Mouse (Mus musculus) cerebellum, adult 18-20 months (tissue): ENCODE measurements around the gene Ch25h.

ENCODE experiments used
- DNase-seq, 2 experiments: peaks; one replicate each; pipeline ENCODE4 v3.0.0; 2021

Ch25h gene

GRCm38 (mm10) chr19:34474991-34475971 is at the start of gene Ch25h:
Gene Ch25h (minus strand): TSS chr19:34475164.
- DNase-seq: peak in 1 of 2 experiments; percentile 14

- no peak for DNase-seq
Observed at GRCm38 (mm10) chr19:34524646-34525045, 49.7 kb upstream of the Ch25h start.

- no peak for DNase-seq
Observed at GRCm38 (mm10) chr19:34523106-34523725, 48.3 kb upstream of the Ch25h start.

- DNase-seq: no peak
Observed at GRCm38 (mm10) chr19:34521978-34522377, 47.0 kb upstream of the Ch25h start.

- DNase-seq: no peak
Observed at GRCm38 (mm10) chr19:34521361-34521760, 46.4 kb upstream of the Ch25h start.

GRCm38 (mm10) chr19:34520051-34520450 is 45.1 kb upstream of the Ch25h start:
- no peak for DNase-seq

GRCm38 (mm10) chr19:34519646-34520045 is 44.7 kb upstream of the Ch25h start:
- no peak for DNase-seq

GRCm38 (mm10) chr19:34518786-34519185 is 43.8 kb upstream of the Ch25h start:
- DNase-seq: no peak

- peak; percentile 23 to 37 for DNase-seq
Observed at GRCm38 (mm10) chr19:34517812-34518594, 43.0 kb upstream of the Ch25h start.

- no peak for DNase-seq
Observed at GRCm38 (mm10) chr19:34517197-34517596, 42.2 kb upstream of the Ch25h start.

- DNase-seq: no peak
Observed at GRCm38 (mm10) chr19:34516346-34516745, 41.4 kb upstream of the Ch25h start.

- DNase-seq: no peak
Observed at GRCm38 (mm10) chr19:34515681-34516080, 40.7 kb upstream of the Ch25h start.

GRCm38 (mm10) chr19:34511528-34511927 is 36.6 kb upstream of the Ch25h start:
- DNase-seq: no peak

- DNase-seq: no peak
Observed at GRCm38 (mm10) chr19:34510717-34511116, 35.8 kb upstream of the Ch25h start.

- no peak for DNase-seq
Observed at GRCm38 (mm10) chr19:34505161-34505721, 30.3 kb upstream of the Ch25h start.

GRCm38 (mm10) chr19:34500763-34501162 is 25.8 kb upstream of the Ch25h start:
- peak; percentile 31 to 49 for DNase-seq

- DNase-seq: no peak
Observed at GRCm38 (mm10) chr19:34496353-34496752, 21.4 kb upstream of the Ch25h start.

- no peak for DNase-seq
Observed at GRCm38 (mm10) chr19:34493859-34494258, 18.9 kb upstream of the Ch25h start.

GRCm38 (mm10) chr19:34483547-34483946 is 8.6 kb upstream of the Ch25h start:
- peak; percentile 9 to 19 for DNase-seq

GRCm38 (mm10) chr19:34474228-34474990 is 555 bp downstream of the Ch25h start:
- DNase-seq: peak in 1 of 2 experiments; percentile 17

GRCm38 (mm10) chr19:34471703-34472102 is 3.3 kb downstream of the Ch25h start:
- DNase-seq: no peak

GRCm38 (mm10) chr19:34468794-34469193 is 6.2 kb downstream of the Ch25h start:
- DNase-seq: no peak
